Comparison of ENCODE assay signal across 9 mouse cellular contexts in genomic region chr17:65071114-65071513, GRCm38 (mm10).
DNase-seq lines count a peak whose midpoint lies in the region; ATAC-seq and TF ChIP-seq lines count a peak whose summit lies in the region.
"Had no signal": no experiment of that assay in that cellular context is flagged by ENCODE, and none has a peak within 500 bp of the region (broad histone marks: within the 10 kb centered on the region; RNA-seq: fewer than 3 reads in every experiment).

No protein-coding gene starts in this region.

- no peak for TF ChIP-seq POLR2A in cerebellum, adult 2 months (IDR thresholded peaks at IDR 0.05; ENCODE audit: borderline replicate concordance, insufficient read depth, low read length)

- TF ChIP-seq CTCF in liver, embryonic 14.5 days (IDR thresholded peaks at IDR 0.05; ENCODE audit: low read depth) = peak; percentile 18; the same call in 1 of the 2 replicates
- no peak for TF ChIP-seq CTCF in cerebellum, adult 2 months (IDR thresholded peaks at IDR 0.05; ENCODE audit: borderline replicate concordance, insufficient read depth, low read depth, low read length)

- no peaks in the 10 kb centered on the region for H3K9me3 ChIP-seq in forebrain, embryonic 14.5 days (replicated peaks; ENCODE audit: control insufficient read depth, low read length)
- no peaks in the 10 kb centered on the region for H3K9me3 ChIP-seq in forebrain, embryonic 12.5 days
- no peaks in the 10 kb centered on the region for H3K9me3 ChIP-seq in liver, embryonic 14.5 days (ENCODE audit: control insufficient read depth, low read length)
- H3K9me3 ChIP-seq in liver, embryonic 12.5 days (replicated peaks) = no peaks in the 10 kb centered on the region

- WGBS in forebrain, embryonic 14.5 days = 63% methylated on average over 3 of the region's 3 CpGs
- WGBS in forebrain, embryonic 12.5 days = 61% methylated on average over 3 of the region's 3 CpGs
- 31% methylated on average over 3 of the region's 3 CpGs for WGBS in liver, embryonic 14.5 days (ENCODE audit: insufficient replicate concordance)
- WGBS in liver, embryonic 12.5 days (ENCODE audit: insufficient replicate concordance) = 48% methylated on average over 3 of the region's 3 CpGs
- 56% methylated on average over 3 of the region's 3 CpGs for WGBS in cerebellum, adult 2 months

- ATAC-seq in forebrain, embryonic 14.5 days = no peak
- ATAC-seq in forebrain, embryonic 12.5 days (ENCODE audit: low FRiP score) = no peak
- no peak for ATAC-seq in liver, embryonic 14.5 days (ENCODE audit: insufficient read depth)
- no peak for ATAC-seq in liver, embryonic 12.5 days

- intact Hi-C loops in left cerebral cortex, postnatal 14 days (cut with DNase I) = loop anchor here (2.0 kb wide), 1 partner anchor 182 kb away; no protein-coding TSS in a partner anchor

- H3K4me3 ChIP-seq in forebrain, embryonic 14.5 days (ENCODE audit: low read depth, low read length) = no peak overlapping the region
- no peak overlapping the region for H3K4me3 ChIP-seq in forebrain, embryonic 12.5 days (replicated peaks)
- no peak overlapping the region for H3K4me3 ChIP-seq in liver, embryonic 14.5 days (ENCODE audit: insufficient read depth in 1 of 2, low read depth in 2 of 2, low read length in 2 of 2)
- H3K4me3 ChIP-seq in liver, embryonic 12.5 days = no peak overlapping the region
- H3K4me3 ChIP-seq in cerebellum, adult 2 months (replicated peaks; ENCODE audit: insufficient read depth, low read depth, low read length) = no peak overlapping the region

- H3K27ac ChIP-seq in forebrain, embryonic 14.5 days (ENCODE audit: low read depth, low read length) = no peak overlapping the region
- no peak overlapping the region for H3K27ac ChIP-seq in forebrain, embryonic 12.5 days
- H3K27ac ChIP-seq in liver, embryonic 14.5 days = no peak overlapping the region
- H3K27ac ChIP-seq in liver, embryonic 12.5 days = no peak overlapping the region
- no peak overlapping the region for H3K27ac ChIP-seq in cerebellum, adult 2 months (ENCODE audit: insufficient read depth, low read length)

- DNase-seq in forebrain, embryonic 14.5 days (ENCODE audit: low spot score) = peak; percentile 39
- DNase-seq in liver, embryonic 14.5 days (ENCODE audit: low read depth in 3 of 3, low spot score in 3 of 3) = no peak
- DNase-seq in ZHBTc4 (ENCODE audit: low read depth, low spot score) = peak; percentile 76
- DNase-seq in left cerebral cortex, postnatal 14 days (ENCODE audit: low spot score in 2 of 2) = peak; percentile 12 to 63
- DNase-seq in cerebellum, adult 2 months = no peak
- no peak for DNase-seq in spleen, adult 12 weeks (ENCODE audit: low spot score)

- H3K4me1 ChIP-seq in forebrain, embryonic 14.5 days (ENCODE audit: control insufficient read depth, insufficient read depth, low read length) = no peaks in the 10 kb centered on the region
- no peaks in the 10 kb centered on the region for H3K4me1 ChIP-seq in forebrain, embryonic 12.5 days
- H3K4me1 ChIP-seq in liver, embryonic 14.5 days (replicated peaks; ENCODE audit: control insufficient read depth in 2 of 2, insufficient read depth in 2 of 2, low read length in 1 of 2) = no peaks in the 10 kb centered on the region
- H3K4me1 ChIP-seq in liver, embryonic 12.5 days = no peaks in the 10 kb centered on the region
- no peaks in the 10 kb centered on the region for H3K4me1 ChIP-seq in cerebellum, adult 2 months (ENCODE audit: control insufficient read depth, insufficient read depth, low read length)

- H3K4me2 ChIP-seq in forebrain, embryonic 14.5 days (ENCODE audit: low read length) = no peak overlapping the region
- no peak overlapping the region for H3K4me2 ChIP-seq in forebrain, embryonic 12.5 days
- no peak overlapping the region for H3K4me2 ChIP-seq in liver, embryonic 14.5 days (ENCODE audit: low read depth)
- H3K4me2 ChIP-seq in liver, embryonic 12.5 days = no peak overlapping the region

- no peak for TF ChIP-seq EP300 in liver, embryonic 14.5 days (IDR thresholded peaks at IDR 0.05; ENCODE audit: low read depth)

- H3K9ac ChIP-seq in forebrain, embryonic 14.5 days (ENCODE audit: low read length) = no peak overlapping the region
- no peak overlapping the region for H3K9ac ChIP-seq in forebrain, embryonic 12.5 days
- no peak overlapping the region for H3K9ac ChIP-seq in liver, embryonic 14.5 days (replicated peaks)
- H3K9ac ChIP-seq in liver, embryonic 12.5 days = no peak overlapping the region

- no peaks in the 10 kb centered on the region for H3K36me3 ChIP-seq in forebrain, embryonic 14.5 days (ENCODE audit: control insufficient read depth, insufficient read depth, low read length)
- H3K36me3 ChIP-seq in forebrain, embryonic 12.5 days (replicated peaks) = no peaks in the 10 kb centered on the region
- H3K36me3 ChIP-seq in liver, embryonic 14.5 days (replicated peaks; ENCODE audit: control insufficient read depth, insufficient read depth, low read depth) = no peaks in the 10 kb centered on the region
- no peaks in the 10 kb centered on the region for H3K36me3 ChIP-seq in liver, embryonic 12.5 days
- H3K36me3 ChIP-seq: G1E had no signal

- H3K27me3 ChIP-seq in forebrain, embryonic 14.5 days (replicated peaks; ENCODE audit: control insufficient read depth, insufficient read depth, low read length) = no peaks in the 10 kb centered on the region
- no peaks in the 10 kb centered on the region for H3K27me3 ChIP-seq in forebrain, embryonic 12.5 days
- H3K27me3 ChIP-seq in liver, embryonic 14.5 days (ENCODE audit: control insufficient read depth, insufficient read depth, low read length) = no peaks in the 10 kb centered on the region
- no peaks in the 10 kb centered on the region for H3K27me3 ChIP-seq in liver, embryonic 12.5 days (replicated peaks)
- H3K27me3 ChIP-seq in cerebellum, adult 2 months (ENCODE audit: control insufficient read depth, insufficient read depth, low read length) = no peaks in the 10 kb centered on the region

Comparison
In these comparisons a context has a peak if more than half of its experiments do, and no peak if none do; other contexts are left out.
1. DNase-seq: peak in forebrain, embryonic 14.5 days (single experiment), ZHBTc4 (single experiment) and left cerebral cortex, postnatal 14 days (2 of 2); none in liver, embryonic 14.5 days (0 of 3), cerebellum, adult 2 months (0 of 2) and spleen, adult 12 weeks (single experiment).